Mouse (Mus musculus): Measurements from ENCODE around the gene Gsk3a.

The Gsk3a gene

GRCm38 (mm10) chr7:25187662-25188650, 49.7 kb downstream of the Gsk3a start:
- DNase-seq (ENCODE audit: low read depth, low spot score), result peak; percentile 86

DNA sequence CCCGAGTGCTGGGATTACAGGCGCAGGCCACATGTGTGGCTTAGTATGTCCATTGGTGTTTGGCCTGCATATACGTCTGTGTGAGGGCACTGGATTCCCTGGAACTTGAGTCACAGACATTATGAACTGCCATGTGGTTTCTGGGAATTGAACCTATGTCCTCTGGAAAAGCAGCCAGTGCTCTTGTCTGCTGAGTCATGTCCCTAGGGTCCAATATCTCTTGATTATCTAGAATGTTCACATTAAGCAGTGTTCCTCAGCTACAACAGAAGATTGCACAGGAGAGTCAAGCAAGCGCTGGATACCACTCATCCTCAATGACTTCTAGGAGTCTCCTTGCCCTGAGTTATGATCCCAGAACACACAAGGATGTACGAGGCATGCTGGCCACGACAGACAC, 53.6 kb downstream of the Gsk3a start:
- DNase-seq (ENCODE audit: low read depth, low spot score), result no peak

DNA sequence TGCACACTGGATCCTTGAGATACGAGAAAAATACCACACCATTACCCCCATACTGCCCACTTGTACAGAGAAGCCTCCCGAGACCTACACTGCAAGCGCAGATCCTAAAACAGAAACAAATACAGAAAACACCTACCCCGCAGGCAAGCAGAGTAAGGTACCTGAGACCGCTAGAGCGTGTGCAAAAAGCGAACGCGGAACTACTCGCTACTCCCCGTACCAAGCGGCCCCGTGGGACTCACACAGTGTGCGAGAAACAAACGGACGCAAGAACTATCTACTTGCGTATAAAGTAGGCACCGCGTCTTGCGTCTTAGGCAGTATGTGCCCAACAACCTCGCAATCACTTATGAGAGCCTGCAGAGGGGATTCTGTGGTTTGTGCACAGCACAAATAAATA, 55.8 kb downstream of the Gsk3a start:
- DNase-seq (ENCODE audit: low read depth, low spot score), result no peak

- no peak for DNase-seq (ENCODE audit: low read depth, low spot score)
These were observed 56.3 kb downstream of the Gsk3a start for GRCm38 (mm10) chr7:25181331-25181790.

DNA sequence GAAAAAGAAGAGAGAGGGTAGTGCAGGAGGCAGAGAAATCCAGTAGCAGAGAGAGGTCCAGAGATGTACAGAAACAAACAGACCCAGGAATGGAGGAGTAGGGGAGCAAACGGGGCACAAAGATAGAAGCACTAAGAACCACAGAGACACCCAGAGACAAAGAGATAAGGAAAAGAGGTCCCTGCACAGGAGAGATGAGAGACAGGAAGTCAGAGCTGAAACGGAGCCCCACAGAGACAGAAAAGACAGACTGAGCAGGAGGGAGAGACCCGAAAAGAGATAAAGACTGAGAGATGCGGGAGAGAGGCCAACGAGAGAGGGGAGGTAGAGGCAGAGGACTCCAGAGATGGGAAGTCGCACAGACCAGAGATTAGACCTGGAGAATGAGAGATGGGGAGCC, 57.1 kb downstream of the Gsk3a start:
- DNase-seq (ENCODE audit: low read depth, low spot score), result no peak

- DNase-seq (ENCODE audit: low read depth, low spot score), result peak; percentile 76
These were observed 58.0 kb downstream of the Gsk3a start, which contains the start of gene Pou2f2 for GRCm38 (mm10) chr7:25179606-25180161. Gene Pou2f2 (minus strand): TSS chr7:25179726.

GRCm38 (mm10) chr7:25178787-25179605, 58.7 kb downstream of the Gsk3a start:
- DNase-seq (ENCODE audit: low read depth, low spot score), result no peak

DNA sequence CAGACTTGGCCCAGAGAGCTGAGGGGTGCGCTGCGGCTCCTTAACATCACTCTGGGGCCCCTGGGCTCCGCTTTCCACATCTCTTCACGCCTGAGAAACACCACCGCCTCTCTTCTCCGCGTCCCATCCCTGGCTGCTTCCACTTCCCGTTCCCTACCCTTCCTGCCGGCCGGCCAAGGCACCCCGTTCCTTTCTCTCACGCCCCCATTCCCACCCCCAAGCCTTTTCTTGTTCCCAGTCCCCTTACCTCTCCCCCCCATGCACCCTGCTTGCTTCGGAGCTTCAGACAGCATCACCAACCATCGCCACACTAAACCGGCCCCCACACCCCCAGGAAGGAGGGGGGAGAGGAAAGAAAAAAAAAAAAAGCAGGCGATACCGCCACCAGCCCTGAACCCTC, 59.3 kb downstream of the Gsk3a start:
- no peak for DNase-seq (ENCODE audit: low read depth, low spot score)
